Mouse (Mus musculus): Measurements from ENCODE around the gene Arfgef2. TPM values are rescaled to one million over a fixed set of nuclear protein-coding genes. Genes with fewer than 3 reads are reported as not detected.

The Arfgef2 gene
- total and polyA plus RNA-seq, 2 experiments from 2014 or later = 4.6 to 26.3 TPM

DNA sequence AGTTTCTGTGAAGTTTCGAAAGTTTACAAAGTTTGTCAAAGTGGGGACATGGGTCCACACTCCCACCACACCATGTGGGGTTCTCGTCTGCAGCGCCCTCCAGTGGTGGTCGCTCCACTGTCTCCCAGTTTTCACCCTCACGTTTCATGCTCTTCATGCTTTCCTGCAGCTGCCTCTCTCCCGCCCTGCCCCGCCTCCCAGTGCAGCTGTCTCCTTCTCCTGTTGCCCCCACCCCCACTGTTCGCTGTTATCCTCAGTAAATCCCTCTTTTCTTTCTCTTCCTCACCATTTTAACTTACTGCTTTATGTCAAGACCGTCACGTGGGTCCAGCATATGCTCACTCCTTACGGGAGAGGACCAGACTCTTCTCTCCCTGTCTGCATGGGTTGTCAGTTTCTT, 82.4 kb downstream of the Arfgef2 start:
- Histone ChIP-seq H3K4me1 (ENCODE audit: insufficient read depth, low read length) (no peaks in the 10 kb centered on the region), H3K27me3 (ENCODE audit: insufficient read depth, low read length) (no peaks in the 10 kb centered on the region), H3K36me3 (ENCODE audit: insufficient read depth, low read length) (peaks cover 31% of the 10 kb centered on the region), H3K4me3 (ENCODE audit: low read length) (no peak overlapping the region), H3K9me3 (ENCODE audit: low read length) (no peaks in the 10 kb centered on the region), H3K4me2 (ENCODE audit: low read depth, low read length) (no peak overlapping the region), H3K27ac (no peak overlapping the region), H3K9ac (replicated peaks; ENCODE audit: low read length) (no peak overlapping the region)
- DNase-seq (ENCODE audit: low spot score) (no peak), ATAC-seq (no peak)
- TF ChIP-seq CTCF (IDR thresholded peaks at IDR 0.05; ENCODE audit: low read depth) = peak; percentile 57
- WGBS = 35% methylated on average over 11 of the region's 11 CpGs

GRCm38 (mm10) chr2:166891366-166891880, 86.0 kb downstream of the Arfgef2 start:
- ATAC-seq (no peak), DNase-seq (ENCODE audit: low spot score) (no peak)
- 78% methylated on average over 9 of the region's 9 CpGs for WGBS
- Histone ChIP-seq H3K36me3 (ENCODE audit: insufficient read depth, low read length) (peaks cover 39% of the 10 kb centered on the region), H3K4me1 (ENCODE audit: insufficient read depth, low read length) (no peaks in the 10 kb centered on the region), H3K4me3 (ENCODE audit: low read length) (no peak overlapping the region), H3K27ac (no peak overlapping the region), H3K27me3 (ENCODE audit: insufficient read depth, low read length) (no peaks in the 10 kb centered on the region), H3K4me2 (ENCODE audit: low read depth, low read length) (no peak overlapping the region), H3K9me3 (ENCODE audit: low read length) (no peaks in the 10 kb centered on the region), H3K9ac (replicated peaks; ENCODE audit: low read length) (no peak overlapping the region)
- TF ChIP-seq CTCF (IDR thresholded peaks at IDR 0.05; ENCODE audit: low read depth) = peak; percentile 28

DNA sequence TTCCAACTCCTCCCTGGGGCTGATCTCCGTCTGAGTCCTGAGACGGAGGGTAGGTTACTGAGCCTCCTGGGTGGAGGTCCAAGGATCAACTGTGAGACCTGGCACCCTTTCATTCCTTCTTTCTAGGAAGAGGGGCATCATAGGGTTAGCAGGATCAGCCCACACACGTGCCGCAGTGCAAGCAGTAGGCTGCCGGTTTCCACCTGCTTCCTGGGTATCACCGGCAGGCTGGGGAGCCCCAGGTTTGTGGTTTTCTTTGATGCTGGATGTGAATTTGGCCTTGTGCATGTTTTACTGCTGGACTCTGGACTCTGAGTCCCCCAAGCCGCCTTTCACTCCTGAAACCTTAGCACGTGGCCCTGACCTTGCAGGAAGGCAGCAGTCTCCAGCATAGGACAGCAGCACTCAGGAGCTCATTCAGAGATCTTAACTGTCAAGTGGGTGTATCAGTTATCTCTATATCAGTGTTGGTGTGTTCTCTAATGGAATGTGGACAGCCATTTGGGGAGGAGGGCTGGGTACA, 86.8 kb downstream of the Arfgef2 start:
- 94% methylated on average over 8 of the region's 8 CpGs for WGBS
- no peaks in the 10 kb centered on the region for H3K4me1 ChIP-seq (ENCODE audit: insufficient read depth, low read length)
- no peak for ATAC-seq
- no peak overlapping the region for H3K4me3 ChIP-seq (ENCODE audit: low read length)
- no peak for DNase-seq (ENCODE audit: low spot score)
- H3K4me2 ChIP-seq (ENCODE audit: low read depth, low read length) = no peak overlapping the region
- no peaks in the 10 kb centered on the region for H3K9me3 ChIP-seq (ENCODE audit: low read length)
- no peak overlapping the region for H3K9ac ChIP-seq (replicated peaks; ENCODE audit: low read length)
- H3K27me3 ChIP-seq (ENCODE audit: insufficient read depth, low read length) = no peaks in the 10 kb centered on the region
- H3K36me3 ChIP-seq (ENCODE audit: insufficient read depth, low read length) = peaks cover 39% of the 10 kb centered on the region
- no peak for TF ChIP-seq CTCF (IDR thresholded peaks at IDR 0.05; ENCODE audit: low read depth)
- no peak overlapping the region for H3K27ac ChIP-seq

DNA sequence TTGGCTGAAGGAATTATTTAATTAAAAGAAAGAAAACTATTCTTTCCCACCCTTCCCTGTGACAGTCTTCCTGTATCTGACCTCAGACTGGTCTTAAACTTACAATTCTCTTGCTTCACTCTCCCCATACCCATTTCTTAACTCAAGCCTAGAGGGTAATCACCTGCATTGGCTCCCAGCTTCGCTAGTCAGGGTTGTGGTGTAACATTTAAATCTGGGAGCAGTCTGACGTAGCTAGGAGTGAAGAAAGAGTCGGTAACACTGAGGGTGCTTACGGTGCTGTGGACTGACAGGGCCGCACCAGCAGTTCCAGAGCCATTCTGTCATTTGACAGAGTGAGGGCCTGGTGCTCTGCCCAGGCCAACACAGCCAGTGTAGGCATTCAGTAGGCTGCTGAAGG, 87.6 kb downstream of the Arfgef2 start:
- WGBS = 92% methylated on average over 5 of the region's 5 CpGs
- H3K27me3 ChIP-seq (ENCODE audit: insufficient read depth, low read length) = no peaks in the 10 kb centered on the region
- no peak overlapping the region for H3K9ac ChIP-seq (replicated peaks; ENCODE audit: low read length)
- DNase-seq (ENCODE audit: low spot score) = no peak
- no peak for ATAC-seq
- no peak overlapping the region for H3K4me2 ChIP-seq (ENCODE audit: low read depth, low read length)
- H3K4me1 ChIP-seq (ENCODE audit: insufficient read depth, low read length) = no peaks in the 10 kb centered on the region
- H3K4me3 ChIP-seq (ENCODE audit: low read length) = no peak overlapping the region
- peaks cover 39% of the 10 kb centered on the region for H3K36me3 ChIP-seq (ENCODE audit: insufficient read depth, low read length)
- no peaks in the 10 kb centered on the region for H3K9me3 ChIP-seq (ENCODE audit: low read length)
- TF ChIP-seq CTCF (IDR thresholded peaks at IDR 0.05; ENCODE audit: low read depth) = no peak
- H3K27ac ChIP-seq = no peak overlapping the region

- ATAC-seq = no peak
- no peak for DNase-seq (ENCODE audit: low spot score)
- no peaks in the 10 kb centered on the region for H3K9me3 ChIP-seq (ENCODE audit: low read length)
- no peak overlapping the region for H3K4me3 ChIP-seq (ENCODE audit: low read length)
- H3K36me3 ChIP-seq (ENCODE audit: insufficient read depth, low read length) = peaks cover 30% of the 10 kb centered on the region
- no peak overlapping the region for H3K9ac ChIP-seq (replicated peaks; ENCODE audit: low read length)
- H3K4me2 ChIP-seq (ENCODE audit: low read depth, low read length) = no peak overlapping the region
- no peaks in the 10 kb centered on the region for H3K4me1 ChIP-seq (ENCODE audit: insufficient read depth, low read length)
- H3K27ac ChIP-seq = no peak overlapping the region
- no peaks in the 10 kb centered on the region for H3K27me3 ChIP-seq (ENCODE audit: insufficient read depth, low read length)
- no peak for TF ChIP-seq CTCF (IDR thresholded peaks at IDR 0.05; ENCODE audit: low read depth)
- WGBS = 57% methylated on average over 13 of the region's 13 CpGs
Measured at GRCm38 (mm10) chr2:166896368-166896767, 91.0 kb downstream of the Arfgef2 start.

DNA sequence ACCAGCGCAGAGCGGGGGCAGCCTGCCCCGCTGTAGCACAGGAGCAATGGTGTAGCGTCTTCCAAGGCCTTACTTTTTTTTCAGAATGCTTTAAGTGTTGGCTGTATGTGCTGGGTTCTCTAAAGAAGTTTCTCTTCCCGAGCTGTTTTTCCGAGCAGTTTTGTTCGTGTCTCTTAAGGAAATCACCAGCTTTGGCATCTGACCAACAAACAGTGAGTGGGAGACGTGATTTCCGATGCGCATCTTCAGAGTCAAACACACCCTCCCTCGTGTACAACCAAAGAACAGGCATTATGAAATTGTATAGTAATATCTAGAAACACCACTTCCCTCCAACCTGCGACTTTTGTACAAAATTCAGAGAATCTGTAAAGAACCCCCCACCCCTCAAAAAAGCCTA, 91.6 kb downstream of the Arfgef2 start:
- H3K9me3 ChIP-seq (ENCODE audit: low read length) = no peaks in the 10 kb centered on the region
- no peak overlapping the region for H3K4me2 ChIP-seq (ENCODE audit: low read depth, low read length)
- DNase-seq (ENCODE audit: low spot score) (no peak), ATAC-seq (no peak)
- no peak overlapping the region for H3K27ac ChIP-seq
- TF ChIP-seq CTCF (IDR thresholded peaks at IDR 0.05; ENCODE audit: low read depth) = no peak
- no peaks in the 10 kb centered on the region for H3K4me1 ChIP-seq (ENCODE audit: insufficient read depth, low read length)
- no peak overlapping the region for H3K4me3 ChIP-seq (ENCODE audit: low read length)
- H3K9ac ChIP-seq (replicated peaks; ENCODE audit: low read length) = no peak overlapping the region
- H3K27me3 ChIP-seq (ENCODE audit: insufficient read depth, low read length) = no peaks in the 10 kb centered on the region
- H3K36me3 ChIP-seq (ENCODE audit: insufficient read depth, low read length) = peaks cover 23% of the 10 kb centered on the region
- WGBS = 76% methylated on average over 12 of the region's 12 CpGs

GRCm38 (mm10) chr2:166899161-166899560, 93.8 kb downstream of the Arfgef2 start:
- no peak overlapping the region for H3K4me3 ChIP-seq (ENCODE audit: low read length)
- WGBS = 83% methylated on average over 2 of the region's 2 CpGs
- no peak for DNase-seq (ENCODE audit: low spot score)
- no peak overlapping the region for H3K9ac ChIP-seq (replicated peaks; ENCODE audit: low read length)
- H3K36me3 ChIP-seq (ENCODE audit: insufficient read depth, low read length) = peaks cover 7% of the 10 kb centered on the region; the same call in 1 of the 2 replicates
- H3K4me2 ChIP-seq (ENCODE audit: low read depth, low read length) = no peak overlapping the region
- no peaks in the 10 kb centered on the region for H3K9me3 ChIP-seq (ENCODE audit: low read length)
- no peaks in the 10 kb centered on the region for H3K4me1 ChIP-seq (ENCODE audit: insufficient read depth, low read length)
- ATAC-seq = no peak
- H3K27ac ChIP-seq = no peak overlapping the region
- TF ChIP-seq CTCF (IDR thresholded peaks at IDR 0.05; ENCODE audit: low read depth) = no peak
- H3K27me3 ChIP-seq (ENCODE audit: insufficient read depth, low read length) = no peaks in the 10 kb centered on the region
